Mouse (Mus musculus): ENCODE measurements around the gene Snx30.

The Snx30 gene

DNA sequence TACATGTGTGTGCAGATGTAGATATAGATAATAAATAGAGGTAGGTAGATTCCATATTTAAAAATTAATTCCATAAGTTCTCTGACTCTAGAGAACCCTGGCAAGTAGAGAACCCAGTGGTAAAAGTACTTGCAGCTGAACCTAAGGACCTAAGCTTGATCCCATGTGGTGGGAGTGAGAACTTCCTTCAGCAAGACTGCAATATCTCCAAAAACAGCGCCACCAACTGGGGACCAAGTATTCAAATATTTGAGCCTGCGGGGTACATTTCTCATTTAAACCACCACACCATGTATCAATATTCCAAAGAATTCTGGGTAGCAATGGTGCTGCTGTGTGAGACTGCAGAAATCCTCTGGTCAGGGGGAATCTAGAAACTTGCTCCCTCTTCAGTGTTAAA, 11.5 kb upstream of the Snx30 start:
- DNase-seq (ENCODE audit: low read depth, low spot score): no peak

DNA sequence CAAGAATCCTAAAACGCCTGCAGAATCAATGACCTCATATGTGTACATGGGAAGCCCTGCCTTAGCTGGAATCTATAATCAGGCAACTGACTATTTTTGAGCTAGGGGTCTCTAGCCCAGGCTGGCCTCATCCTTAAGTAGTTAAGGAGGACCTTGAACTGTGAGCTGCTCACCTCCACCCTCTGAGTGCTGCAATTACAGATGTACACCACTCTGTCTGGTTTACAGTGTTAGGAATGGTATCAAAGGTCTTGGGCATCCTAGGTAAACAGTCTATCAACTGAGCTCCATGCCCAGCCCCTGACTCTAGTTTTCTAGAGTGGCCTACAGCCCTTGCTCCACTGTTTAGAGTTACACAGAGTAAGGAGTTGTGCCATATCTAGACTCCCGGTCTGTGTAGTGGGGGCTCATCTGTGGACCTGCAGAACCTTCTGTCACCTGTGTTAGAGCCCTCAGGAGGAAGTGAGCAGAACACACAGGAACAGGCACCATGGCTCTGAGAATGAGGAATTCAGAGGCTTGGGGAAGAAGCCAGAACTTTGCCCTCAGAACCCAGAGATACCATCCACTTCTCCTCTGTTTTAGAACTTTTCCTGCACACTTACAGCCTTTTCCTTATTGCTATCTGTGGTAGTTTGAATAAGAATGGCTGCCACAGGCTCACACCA, 9.7 kb upstream of the Snx30 start:
- no peak for DNase-seq (ENCODE audit: low read depth, low spot score)

GRCm38 (mm10) chr4:59800181-59800580, 5.5 kb upstream of the Snx30 start:
- no peak for DNase-seq (ENCODE audit: low read depth, low spot score)

- DNase-seq (ENCODE audit: low read depth, low spot score): no peak
Observed at GRCm38 (mm10) chr4:59801489-59801888, 4.2 kb upstream of the Snx30 start, which contains the start of gene Inip. Inip (minus strand) TSS chr4:59801589.

GRCm38 (mm10) chr4:59802107-59802506, 3.5 kb upstream of the Snx30 start:
- DNase-seq (ENCODE audit: low read depth, low spot score): no peak

DNA sequence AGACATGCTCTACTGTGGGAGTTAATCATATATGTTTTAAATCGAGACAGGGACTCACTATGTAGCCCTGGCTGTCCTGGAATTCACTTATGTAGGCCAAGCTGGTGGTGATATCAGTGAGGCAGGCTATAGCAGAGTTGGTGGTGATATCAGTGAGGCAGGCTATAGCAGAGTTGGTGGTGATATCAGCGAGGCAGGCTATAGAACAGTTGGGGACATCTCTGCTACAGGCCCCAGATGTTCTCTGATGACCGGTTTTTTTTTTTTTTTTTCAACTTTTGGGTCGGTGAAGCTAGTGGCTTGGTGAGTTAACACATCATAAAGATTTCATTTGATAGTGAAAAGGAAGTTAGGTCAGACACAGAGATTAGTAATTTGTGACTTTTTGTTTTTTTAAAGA, 2.8 kb upstream of the Snx30 start:
- no peak for DNase-seq (ENCODE audit: low read depth, low spot score)

DNA sequence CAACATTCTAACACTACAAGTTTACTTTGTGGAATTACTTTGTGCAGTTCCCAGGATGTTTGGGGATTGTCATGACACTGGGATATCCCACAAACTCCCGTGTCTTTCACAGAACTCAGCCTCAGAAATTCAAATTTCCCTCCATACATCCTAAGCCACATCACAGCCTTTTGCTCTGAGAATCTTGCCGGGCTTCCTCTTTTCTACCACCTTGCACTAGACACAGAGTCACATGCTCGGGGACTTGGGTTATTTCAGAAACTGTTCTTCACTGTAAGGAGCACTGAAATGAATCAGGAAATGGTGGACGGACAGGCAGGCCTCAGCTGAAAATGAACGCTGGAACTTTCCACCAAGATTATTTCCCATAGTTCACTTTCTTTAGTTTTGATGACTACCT, 2.3 kb upstream of the Snx30 start:
- no peak for DNase-seq (ENCODE audit: low read depth, low spot score)

GRCm38 (mm10) chr4:59804754-59805153, 886 bp upstream of the Snx30 start:
- no peak for DNase-seq (ENCODE audit: low read depth, low spot score)

GRCm38 (mm10) chr4:59805968-59806878, 583 bp downstream of the Snx30 start:
- DNase-seq (ENCODE audit: low read depth, low spot score): no peak

DNA sequence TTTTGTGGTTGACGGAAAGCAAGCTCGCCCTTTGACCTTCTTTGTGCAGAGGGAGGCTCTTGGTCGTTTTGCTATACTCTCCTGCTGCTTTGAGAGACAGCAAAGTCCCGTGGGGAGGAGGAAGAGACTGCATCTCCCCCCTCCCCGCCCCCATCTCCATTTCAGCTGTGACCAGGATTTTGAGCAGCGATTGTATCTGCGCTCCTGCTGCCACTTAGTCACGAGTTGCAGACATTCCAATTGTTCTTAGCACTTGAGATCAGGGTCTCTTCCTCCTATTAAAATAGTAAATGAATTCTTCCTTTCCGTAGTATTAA, 1.2 kb downstream of the Snx30 start:
- DNase-seq (ENCODE audit: low read depth, low spot score): no peak

- DNase-seq (ENCODE audit: low read depth, low spot score): no peak
Observed at GRCm38 (mm10) chr4:59807521-59807920, 1.9 kb downstream of the Snx30 start.

GRCm38 (mm10) chr4:59808396-59808795, 2.8 kb downstream of the Snx30 start:
- no peak for DNase-seq (ENCODE audit: low read depth, low spot score)

DNA sequence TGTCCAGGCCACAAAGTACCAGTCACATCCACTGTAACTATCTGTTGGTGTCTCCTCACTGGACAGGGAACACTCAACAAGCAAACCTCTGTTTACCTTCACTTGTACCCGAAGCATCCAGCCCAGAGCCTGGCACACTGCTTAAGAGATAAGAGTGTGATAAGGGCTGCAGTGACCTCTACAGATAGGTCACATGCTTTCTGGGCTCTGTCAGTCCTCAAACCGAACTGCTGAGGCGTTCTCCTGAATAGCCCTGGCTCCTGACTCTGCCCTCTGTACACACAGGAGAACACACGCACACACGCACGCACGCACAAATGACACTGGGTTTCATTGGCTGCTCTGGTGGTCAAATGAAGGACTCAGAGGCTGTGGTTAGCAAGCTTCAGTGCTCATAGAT, 8.5 kb downstream of the Snx30 start:
- DNase-seq (ENCODE audit: low read depth, low spot score): no peak

GRCm38 (mm10) chr4:59815121-59815810, 9.6 kb downstream of the Snx30 start:
- no peak for DNase-seq (ENCODE audit: low read depth, low spot score)

- no peak for DNase-seq (ENCODE audit: low read depth, low spot score)
Observed at GRCm38 (mm10) chr4:59816016-59816415, 10.4 kb downstream of the Snx30 start.

DNA sequence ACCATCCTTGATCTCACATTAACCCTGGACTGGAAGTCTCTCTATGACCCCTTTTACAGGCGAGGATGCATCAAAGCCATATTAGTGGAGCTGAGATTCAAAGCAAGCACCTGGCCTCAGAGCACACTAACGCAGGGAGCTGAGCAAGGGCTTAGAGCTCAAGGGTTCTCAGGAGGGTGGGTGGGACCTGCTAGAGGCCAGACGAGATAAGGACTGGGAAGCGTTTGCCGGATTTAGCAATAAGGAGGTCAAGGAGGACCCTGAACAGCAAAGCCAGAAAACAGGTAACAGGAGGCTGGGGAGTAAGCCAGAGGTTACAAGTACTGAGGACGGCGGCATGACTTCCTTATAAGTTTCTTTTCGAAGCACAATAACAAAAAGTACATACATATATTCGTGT, 10.8 kb downstream of the Snx30 start:
- no peak for DNase-seq (ENCODE audit: low read depth, low spot score)

- DNase-seq (ENCODE audit: low read depth, low spot score): no peak
Observed at GRCm38 (mm10) chr4:59817790-59818189, 12.2 kb downstream of the Snx30 start.

- no peak for DNase-seq (ENCODE audit: low read depth, low spot score)
Observed at GRCm38 (mm10) chr4:59818498-59818897, 12.9 kb downstream of the Snx30 start.

DNA sequence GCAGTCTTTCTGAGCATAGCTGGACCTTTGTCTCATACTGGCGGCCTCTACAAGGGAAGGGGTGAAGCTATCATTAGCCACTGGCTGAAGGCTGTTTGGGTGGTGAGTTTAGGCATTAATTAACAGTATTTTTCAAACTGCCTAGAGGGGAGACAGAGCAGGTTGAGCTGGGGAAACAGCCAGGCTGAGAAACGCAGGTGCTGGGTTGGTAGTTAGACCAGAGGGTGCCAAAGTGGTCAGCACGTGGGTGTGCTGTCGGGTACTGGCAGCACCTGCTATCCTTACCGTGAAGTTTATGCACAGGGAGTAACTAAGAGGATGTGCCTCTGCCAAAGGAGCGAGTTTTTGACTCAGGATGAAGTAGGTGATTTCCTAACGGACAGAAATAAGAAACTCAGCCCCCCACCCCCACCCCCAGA, 13.4 kb downstream of the Snx30 start:
- DNase-seq (ENCODE audit: low read depth, low spot score): no peak

DNA sequence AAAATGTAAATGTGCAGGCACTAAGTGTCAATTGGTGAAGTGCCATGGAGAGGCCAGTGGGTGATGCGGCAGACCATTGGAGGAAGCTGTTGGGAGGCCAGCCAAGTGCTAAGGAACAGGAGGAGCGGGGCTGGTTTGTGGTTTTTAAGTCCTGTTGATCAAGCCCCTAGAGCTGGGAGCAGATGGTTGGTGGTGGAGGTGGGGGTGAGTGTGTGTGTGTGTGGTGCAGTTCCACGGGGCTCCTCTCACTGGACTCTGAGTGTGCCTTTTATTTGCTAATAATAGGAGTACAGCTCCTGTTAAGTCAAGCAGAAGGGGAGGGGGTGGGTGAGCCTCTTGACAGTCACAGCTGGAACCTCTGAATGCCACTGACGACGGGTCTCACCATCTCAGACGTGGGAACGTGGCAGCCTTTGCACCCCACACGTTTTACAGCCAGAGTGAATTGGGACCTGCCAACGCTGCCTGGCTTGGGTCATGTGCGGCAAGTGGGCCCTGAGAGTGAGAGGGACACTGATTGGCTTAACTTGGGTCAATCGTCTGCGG, 13.9 kb downstream of the Snx30 start:
- DNase-seq (ENCODE audit: low read depth, low spot score): no peak

DNA sequence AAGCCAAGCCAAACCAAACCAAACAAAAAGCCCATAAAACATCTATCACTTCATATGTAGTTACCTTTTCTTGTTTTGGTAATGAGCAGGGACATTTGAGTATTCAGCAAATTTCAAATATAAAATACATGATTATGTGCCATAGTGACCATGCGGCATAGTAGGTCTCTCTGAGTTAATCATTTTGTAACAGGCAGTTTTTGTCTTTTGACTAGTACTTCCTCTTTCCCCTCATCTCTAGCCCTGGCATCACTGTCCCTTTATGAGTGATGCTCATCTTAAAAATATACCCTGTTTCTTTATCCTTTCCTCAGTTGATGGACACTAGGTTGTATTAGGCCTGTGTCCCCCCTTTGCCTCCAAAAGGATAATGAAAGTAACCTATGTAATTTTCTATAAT, 15.9 kb downstream of the Snx30 start:
- DNase-seq (ENCODE audit: low read depth, low spot score): no peak

DNA sequence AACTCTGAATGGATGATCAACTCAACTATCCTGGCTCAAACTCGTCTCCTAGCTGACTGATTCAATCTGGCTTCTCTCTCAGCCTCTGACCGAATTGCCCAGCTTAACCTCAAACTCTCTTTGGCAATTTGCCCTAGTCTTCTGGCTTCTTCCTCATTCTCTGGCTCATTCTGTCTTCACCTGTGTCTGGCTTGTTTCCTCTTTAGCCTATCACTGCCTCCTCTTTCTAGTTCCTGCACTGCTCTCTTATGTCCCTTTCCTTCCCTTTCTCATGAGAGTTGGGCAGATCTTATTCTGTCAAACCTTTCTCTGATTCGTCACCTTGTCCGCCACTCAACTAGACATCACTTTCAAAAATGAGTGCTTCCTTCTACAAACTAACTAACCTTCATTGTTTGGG, 16.5 kb downstream of the Snx30 start:
- DNase-seq (ENCODE audit: low read depth, low spot score): no peak

Data from WW6 (cell line).